Mouse (Mus musculus) limb, embryonic 14.5 days (tissue): ENCODE data around the gene Siae. TPM values are rescaled to one million over a fixed set of nuclear protein-coding genes. Genes with fewer than 3 reads are reported as not detected.

Experiments
- ATAC-seq: fragments of 200-750 bp; cut with Nextera tagmentation; 2 replicates; pipeline ENCODE4 v1.8.0; 2017; ENCODE audit warnings: low read depth, moderate number of reproducible peaks, moderate TSS enrichment; ENCODE audit not compliant: low FRiP score
- DNase-seq: peaks from one replicate; pipeline ENCODE4 v3.0.0-alpha.2; 2015; ENCODE audit warnings: low spot score
- H3K27ac ChIP-seq: fragments of 300-500 bp; sonication (generic); replicated peaks from 2 replicates; pipeline ENCODE4 v1.5.1; 2014; ENCODE audit warnings: low read depth, mild to moderate bottlenecking, low read length, moderate library complexity, mixed read lengths
- H3K27me3 ChIP-seq: fragments of 300-500 bp; sonication (generic); 2 replicates; pipeline ENCODE4 v1.6.1; 2014; ENCODE audit warnings: low read length, mixed read lengths; ENCODE audit not compliant: control insufficient read depth, insufficient read depth
- H3K36me3 ChIP-seq: fragments of 300-500 bp; sonication (generic); 2 replicates; pipeline ENCODE4 v1.6.1; 2014; ENCODE audit warnings: mild to moderate bottlenecking, low read length, moderate library complexity, mixed read lengths; ENCODE audit not compliant: control insufficient read depth, insufficient read depth
- H3K4me1 ChIP-seq: fragments of 300-500 bp; sonication (generic); 2 replicates; pipeline ENCODE4 v1.6.1; 2014; ENCODE audit warnings: antibody characterized with exemption, low read length, mixed read lengths; ENCODE audit not compliant: control insufficient read depth, insufficient read depth
- H3K4me2 ChIP-seq: fragments of 300-500 bp; sonication (generic); replicated peaks from 2 replicates; pipeline ENCODE4 v1.6.1; 2014; ENCODE audit warnings: low read depth, mild to moderate bottlenecking, low read length, moderate library complexity; ENCODE audit not compliant: severe bottlenecking
- H3K4me3 ChIP-seq: fragments of 300-500 bp; sonication (generic); replicated peaks from 2 replicates; pipeline ENCODE4 v1.5.1; 2014; ENCODE audit warnings: low read length
- H3K9ac ChIP-seq: fragments of 300-500 bp; sonication (generic); 2 replicates; pipeline ENCODE4 v1.6.1; 2014; ENCODE audit warnings: mild to moderate bottlenecking, low read depth, low read length, moderate library complexity; ENCODE audit not compliant: severe bottlenecking
- H3K9me3 ChIP-seq: fragments of 300-500 bp; sonication (generic); 2 replicates; pipeline ENCODE4 v1.6.1; 2016; ENCODE audit warnings: low read length; ENCODE audit not compliant: control insufficient read depth
- POLR2A ChIP-seq: fragments of 200-500 bp; IDR thresholded peaks from 2 replicates; pipeline ENCODE4 v1.8.0; 2012; ENCODE audit warnings: inconsistent platforms, mild to moderate bottlenecking, moderate library complexity, borderline replicate concordance; ENCODE audit not compliant: insufficient read depth, insufficient read length; ENCODE audit errors: extremely low read depth
- WGBS: fragments of 180-500 bp; shearing (Covaris S2); extraction: QIAGEN DNeasy Blood & Tissue Kit; methylation state at CpG from one replicate; pipeline ENCODE4 v1.1.7; 2014; 5-methylcytosine and 5-hydroxymethylcytosine counted together
- polyA plus RNA-seq, 2 experiments: library from polyadenylated mRNA; depleted of rRNA in 1 of 2; stranded (reverse) in 1 of 2; unstranded in 1 of 2; fragments of >200 nt; fragmentation: Nextera tagmentation in 1 of 2; extraction: Ambion mirVana in 1 of 2; gene quantifications; 2 replicates each; pipeline versions ENCODE4 v1.2.1 to v1.2.3; 2012 to 2014

The Siae gene
- polyA plus RNA-seq, 2 experiments: 8.1 to 9.4 TPM

DNA sequence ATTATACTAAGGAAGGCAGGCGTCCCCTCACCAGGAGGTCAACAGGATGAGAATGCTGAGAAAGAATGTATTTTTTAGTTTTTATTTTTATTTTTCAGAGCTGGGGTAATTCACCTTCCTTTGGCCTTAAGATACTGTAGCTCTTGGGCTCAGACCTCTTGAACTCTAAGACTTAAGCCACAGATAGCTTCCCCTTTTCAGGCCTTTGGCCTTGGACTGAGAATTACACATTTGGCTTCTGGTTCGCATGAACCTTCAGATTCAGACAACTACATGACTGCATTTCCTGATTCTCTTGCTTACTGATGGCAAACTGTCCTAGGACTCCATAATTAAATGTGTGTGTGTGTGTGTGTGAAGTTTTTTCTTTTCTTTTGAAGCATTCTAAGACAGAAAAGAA lies 43.1 kb downstream of the Siae start:
- ATAC-seq: no peak

DNA sequence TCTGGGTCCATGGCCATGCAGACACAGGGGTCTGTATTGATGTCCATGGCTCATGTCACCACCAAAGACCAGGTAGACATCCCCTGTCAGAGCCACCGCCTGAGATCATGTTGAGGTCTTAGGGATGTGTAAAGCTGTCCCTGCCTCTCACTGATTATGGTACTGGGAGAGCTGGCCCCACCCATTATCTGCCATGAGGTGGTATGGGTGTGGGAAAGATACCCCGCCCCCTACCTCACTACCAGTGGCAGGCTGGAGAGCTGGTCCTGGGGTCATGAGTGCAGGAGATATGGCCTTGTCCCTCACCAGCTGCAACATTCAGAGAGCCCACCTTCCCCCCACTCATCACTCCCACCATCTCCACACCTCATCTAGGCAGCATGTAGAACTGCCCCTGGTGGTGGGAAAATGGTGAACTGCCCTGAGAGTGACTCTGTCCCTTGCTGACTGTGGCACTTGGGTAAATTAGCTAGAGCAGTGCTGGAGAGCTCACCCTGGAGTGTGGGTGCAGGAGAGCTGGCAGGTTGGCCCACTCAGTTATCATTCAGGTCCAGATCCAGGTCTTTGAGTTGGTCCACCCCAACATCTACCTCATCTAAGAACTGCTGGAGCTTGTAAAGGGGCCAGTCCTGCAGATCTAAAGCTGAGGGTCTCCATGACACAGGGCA lies 45.2 kb downstream of the Siae start:
- Histone ChIP-seq H3K9ac (no peak overlapping the region), H3K4me2 (no peak overlapping the region), H3K36me3 (no peaks in the 10 kb centered on the region), H3K9me3 (no peaks in the 10 kb centered on the region), H3K27ac (no peak overlapping the region), H3K27me3 (no peaks in the 10 kb centered on the region), H3K4me3 (no peak overlapping the region), H3K4me1 (no peaks in the 10 kb centered on the region)
- TF ChIP-seq POLR2A: no peak
- 85% methylated on average over 2 of the region's 2 CpGs for WGBS
- ATAC-seq (no peak), DNase-seq (no peak)

More for the DNA sequence above, 43.1 kb downstream of the Siae start:
- WGBS: 77% methylated on average over 2 of the region's 2 CpGs
- Histone ChIP-seq H3K9ac (no peak overlapping the region), H3K4me1 (no peaks in the 10 kb centered on the region), H3K4me2 (no peak overlapping the region), H3K9me3 (no peaks in the 10 kb centered on the region), H3K27ac (no peak overlapping the region), H3K4me3 (no peak overlapping the region), H3K36me3 (no peaks in the 10 kb centered on the region), H3K27me3 (no peaks in the 10 kb centered on the region)
- TF ChIP-seq POLR2A: no peak
- DNase-seq: no peak

DNA sequence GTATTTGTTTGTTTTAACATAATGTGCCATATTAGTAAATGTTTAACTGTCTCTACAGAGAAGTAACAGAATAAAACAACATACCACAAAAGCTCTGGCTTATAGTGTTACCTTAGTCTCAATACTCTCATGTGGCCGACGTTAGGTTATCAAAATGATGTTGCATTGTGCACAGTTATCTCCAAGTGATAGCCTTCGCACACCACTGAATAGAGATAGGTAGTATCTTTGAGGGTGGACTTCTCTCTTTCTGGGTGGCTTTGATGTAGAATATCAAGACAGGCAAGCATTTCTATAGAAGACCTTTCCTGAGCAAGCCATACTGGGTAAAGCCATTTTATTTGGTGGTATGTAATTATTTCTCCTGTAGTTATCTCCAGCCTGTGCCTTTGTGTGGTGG lies 49.6 kb downstream of the Siae start:
- ATAC-seq (no peak), DNase-seq (no peak)
- WGBS: 93% methylated on average over 3 of the region's 3 CpGs
- Histone ChIP-seq H3K9ac (no peak overlapping the region), H3K4me2 (no peak overlapping the region), H3K4me1 (peaks cover 5% of the 10 kb centered on the region), H3K9me3 (no peaks in the 10 kb centered on the region), H3K27ac (no peak overlapping the region), H3K27me3 (no peaks in the 10 kb centered on the region), H3K4me3 (no peak overlapping the region), H3K36me3 (no peaks in the 10 kb centered on the region)
- TF ChIP-seq POLR2A: no peak

DNA sequence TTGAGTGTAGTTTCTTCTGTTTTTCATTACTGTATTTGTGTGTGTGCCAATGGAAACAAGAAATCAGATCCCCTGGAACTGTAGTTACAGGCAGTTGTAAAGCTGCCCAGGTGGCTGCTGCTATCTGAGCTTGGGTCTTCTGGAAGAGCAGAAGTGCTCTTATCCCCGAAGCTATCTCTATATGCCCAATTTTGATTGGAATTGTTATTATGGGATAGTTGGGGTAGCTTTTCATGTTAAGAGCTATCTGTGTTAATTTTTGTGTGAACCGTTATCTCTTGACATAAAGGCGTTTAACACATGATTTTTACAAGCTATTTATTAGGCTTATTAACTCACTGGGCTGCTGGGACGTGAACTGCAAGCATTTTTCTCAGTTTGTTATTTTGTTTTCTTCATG lies 54.1 kb downstream of the Siae start:
- H3K9ac ChIP-seq: no peak overlapping the region
- DNase-seq (peak; percentile 14), ATAC-seq (no peak)
- no peaks in the 10 kb centered on the region for H3K27me3 ChIP-seq
- no peak overlapping the region for H3K4me3 ChIP-seq
- TF ChIP-seq POLR2A: no peak
- no peak overlapping the region for H3K4me2 ChIP-seq
- WGBS: 38% methylated on average over 4 of the region's 4 CpGs
- no peak overlapping the region for H3K27ac ChIP-seq
- H3K36me3 ChIP-seq: no peaks in the 10 kb centered on the region
- peaks cover 10% of the 10 kb centered on the region for H3K4me1 ChIP-seq
- H3K9me3 ChIP-seq: no peaks in the 10 kb centered on the region

DNA sequence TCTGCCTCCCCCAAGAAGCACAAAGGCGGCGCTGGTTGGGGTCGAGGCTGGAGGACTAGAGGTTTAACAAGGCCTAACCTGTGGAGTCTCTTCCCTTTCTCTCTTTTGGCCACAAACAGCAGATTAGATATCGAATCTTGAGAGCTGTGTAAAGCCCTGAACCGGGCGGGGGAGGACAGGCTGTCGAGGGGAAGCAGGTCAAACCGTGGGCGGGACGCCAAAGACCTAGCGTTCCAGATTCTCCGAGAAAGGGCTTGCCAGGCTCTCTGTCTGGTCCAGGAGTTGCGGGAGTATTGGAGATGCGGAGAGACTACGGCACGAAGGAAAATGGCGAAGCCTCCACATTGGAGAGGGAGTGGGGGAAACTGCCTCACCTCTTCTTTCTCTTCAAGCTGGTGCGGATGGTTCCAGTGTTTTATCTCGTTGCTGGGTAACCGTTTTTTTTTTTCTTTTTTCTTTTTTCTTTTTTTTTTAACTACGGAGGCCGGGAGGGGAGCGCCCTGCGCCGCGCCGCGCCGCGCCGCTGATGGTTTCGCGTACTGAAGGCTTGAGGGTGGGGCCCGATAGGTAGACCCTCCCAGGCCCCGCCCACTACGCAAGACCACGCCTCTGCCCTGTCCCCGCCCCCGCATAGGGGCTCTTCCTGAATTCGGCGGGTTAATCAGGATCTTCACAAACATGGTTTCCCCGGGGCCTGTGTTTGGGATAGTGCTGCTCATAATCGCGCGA lies 57.8 kb downstream of the Siae start, which contains the start of gene Spa17:
Gene Spa17, minus strand, starts transcription at position 541 of the 729 bp plus-strand sequence.
- H3K27me3 ChIP-seq: no peaks in the 10 kb centered on the region
- H3K9me3 ChIP-seq: no peaks in the 10 kb centered on the region
- H3K4me1 ChIP-seq: peaks cover 10% of the 10 kb centered on the region
- H3K27ac ChIP-seq: no peak within 1 kb of the TSS; the same call in 1 of the 2 replicates
- ATAC-seq (peak; percentile 96), DNase-seq (peak; percentile 93)
- TF ChIP-seq POLR2A: peak; percentile 42; the same call in 1 of the 2 replicates
- H3K9ac ChIP-seq: peak within 1 kb of the TSS; percentile 67
- under 1% methylated on average over 45 of the region's 45 CpGs for WGBS
- peak within 1 kb of the TSS; percentile 68 for H3K4me2 ChIP-seq
- H3K36me3 ChIP-seq: no peaks in the 10 kb centered on the region
- H3K4me3 ChIP-seq: peak within 1 kb of the TSS; percentile 57
